Mouse (Mus musculus) urinary bladder, adult 18-20 months (tissue): ENCODE measurements at regions not wholly inside any gene's neighbourhood (a gene's known extent, or its start where the extent isn't known, plus 50 kb on each side); places are given as distances from the start of the nearest gene placed in this dataset.

ENCODE experiments used
- DNase-seq, 2 experiments: peaks; one replicate each; pipeline ENCODE4 v3.0.0; 2022; ENCODE audit warnings: low spot score in 2 of 2, mixed read lengths in 2 of 2

- no peak for DNase-seq
These were observed 133.2 kb downstream of the Lpin1 start for GRCm38 (mm10) chr12:16477572-16477971.

GRCm38 (mm10) chr12:16474361-16475080 lies 136.2 kb downstream of the Lpin1 start:
- DNase-seq, result no peak

- DNase-seq, result no peak
These were observed 153.3 kb downstream of the Lpin1 start for GRCm38 (mm10) chr12:16457419-16457818.

GRCm38 (mm10) chr12:16450771-16451435 lies 159.9 kb downstream of the Lpin1 start:
- DNase-seq, result no peak

- DNase-seq, result no peak
These were observed 172.0 kb downstream of the Lpin1 start for GRCm38 (mm10) chr12:16438717-16439116.

GRCm38 (mm10) chr12:16436961-16437360 lies 173.8 kb downstream of the Lpin1 start:
- DNase-seq, result no peak

GRCm38 (mm10) chr12:16436255-16436654 lies 174.5 kb downstream of the Lpin1 start:
- no peak for DNase-seq

GRCm38 (mm10) chr12:16434739-16435138 lies 176.0 kb downstream of the Lpin1 start:
- DNase-seq, result no peak

- no peak for DNase-seq
These were observed 176.5 kb downstream of the Lpin1 start for GRCm38 (mm10) chr12:16434225-16434624.

- no peak for DNase-seq
These were observed 184.8 kb downstream of the Lpin1 start for GRCm38 (mm10) chr12:16425980-16426379.

GRCm38 (mm10) chr12:16424526-16424925 lies 186.2 kb downstream of the Lpin1 start:
- no peak for DNase-seq

- DNase-seq, result no peak
These were observed 215.0 kb downstream of the Lpin1 start for GRCm38 (mm10) chr12:16395720-16396119.

- no peak for DNase-seq
These were observed 217.9 kb downstream of the Lpin1 start for GRCm38 (mm10) chr12:16392851-16393250.

- DNase-seq, result no peak
These were observed 219.0 kb downstream of the Lpin1 start for GRCm38 (mm10) chr12:16391630-16392269.

GRCm38 (mm10) chr12:16391163-16391562 lies 219.6 kb downstream of the Lpin1 start:
- no peak for DNase-seq

- DNase-seq, result no peak
These were observed 223.7 kb downstream of the Lpin1 start for GRCm38 (mm10) chr12:16387035-16387434.

GRCm38 (mm10) chr12:16384396-16384795 lies 226.4 kb downstream of the Lpin1 start:
- DNase-seq, result no peak

- DNase-seq, result no peak
These were observed 227.2 kb downstream of the Lpin1 start for GRCm38 (mm10) chr12:16383499-16383935.

GRCm38 (mm10) chr12:16382417-16382988 lies 228.3 kb downstream of the Lpin1 start:
- DNase-seq, result no peak

GRCm38 (mm10) chr12:16381026-16381425 lies 229.7 kb downstream of the Lpin1 start:
- no peak for DNase-seq

GRCm38 (mm10) chr12:16380346-16380745 lies 230.4 kb downstream of the Lpin1 start:
- DNase-seq, result no peak

GRCm38 (mm10) chr12:16379415-16379814 lies 231.4 kb downstream of the Lpin1 start:
- no peak for DNase-seq
